Mouse (Mus musculus): ENCODE data around the gene Gpr143. TPM values are rescaled to one million over a fixed set of nuclear protein-coding genes. Genes with fewer than 3 reads are reported as not detected.
"Not testable (repeated sequence)": the region's sequence is repeated elsewhere in the genome, so short reads cannot be mapped to it uniquely, and the experiment has no call there.

Gene Gpr143
- polyA plus RNA-seq, 1 experiment from 2014 or later = 0.18 TPM

GRCm38 (mm10) chrX:152831003-152831550 is 49.4 kb downstream of the Gpr143 start:
- not testable (repeated sequence) for H3K27me3 ChIP-seq (ENCODE audit: control insufficient read depth, insufficient read depth, low read length); H3K4me3 ChIP-seq (ENCODE audit: low read depth, low read length); ATAC-seq (ENCODE audit: low FRiP score); DNase-seq (ENCODE audit: low spot score, missing footprints); H3K36me3 ChIP-seq (ENCODE audit: control insufficient read depth, insufficient read depth, low read length); H3K9me3 ChIP-seq (ENCODE audit: control insufficient read depth, low read length); H3K9ac ChIP-seq (ENCODE audit: low read length); H3K27ac ChIP-seq (ENCODE audit: low read depth, low read length); H3K4me2 ChIP-seq; H3K4me1 ChIP-seq (ENCODE audit: control insufficient read depth, insufficient read depth, low read length)
- WGBS = no CpG with 5 or more reads among the region's 1 CpGs

- H3K4me3 ChIP-seq (ENCODE audit: low read depth, low read length); H3K4me1 ChIP-seq (ENCODE audit: control insufficient read depth, insufficient read depth, low read length); H3K27ac ChIP-seq (ENCODE audit: low read depth, low read length); H3K36me3 ChIP-seq (ENCODE audit: control insufficient read depth, insufficient read depth, low read length); H3K9ac ChIP-seq (ENCODE audit: low read length); ATAC-seq (ENCODE audit: low FRiP score); H3K9me3 ChIP-seq (ENCODE audit: control insufficient read depth, low read length); H3K4me2 ChIP-seq; H3K27me3 ChIP-seq (ENCODE audit: control insufficient read depth, insufficient read depth, low read length): not testable (repeated sequence)
- WGBS = 26% methylated on average over 5 of the region's 5 CpGs
- DNase-seq (ENCODE audit: low spot score, missing footprints) = peak; percentile 86
These were observed 53.2 kb downstream of the Gpr143 start for GRCm38 (mm10) chrX:152834940-152835339.

- no peak overlapping the region for H3K4me3 ChIP-seq (ENCODE audit: low read depth, low read length)
- 92% methylated on average over 3 of the region's 3 CpGs for WGBS
These were observed 73.5 kb downstream of the Gpr143 start for GRCm38 (mm10) chrX:152855076-152855772.

More at GRCm38 (mm10) chrX:152855076-152855772, 73.5 kb downstream of the Gpr143 start:
- Histone ChIP-seq H3K9ac (ENCODE audit: low read length) (no peak overlapping the region), H3K36me3 (ENCODE audit: control insufficient read depth, insufficient read depth, low read length) (no peaks in the 10 kb centered on the region), H3K9me3 (ENCODE audit: control insufficient read depth, low read length) (0 out of 2 replicates have a peak, but pooled peaks cover 2% of the 10 kb centered on the region), H3K27ac (ENCODE audit: low read depth, low read length) (no peak overlapping the region), H3K27me3 (ENCODE audit: control insufficient read depth, insufficient read depth, low read length) (no peaks in the 10 kb centered on the region), H3K4me1 (ENCODE audit: control insufficient read depth, insufficient read depth, low read length) (no peaks in the 10 kb centered on the region), H3K4me2 (no peak overlapping the region)
- DNase-seq (ENCODE audit: low spot score, missing footprints) (no peak), ATAC-seq (ENCODE audit: low FRiP score) (no peak)

Other genes starting within 250 kb of the Gpr143 start
- gene Cldn34a, start 218.6 kb upstream of the Gpr143 start, polyA plus RNA-seq (2014; fragmentation: Nextera tagmentation; extraction: Ambion mirVana) = not detected in 2 replicates
- 7.1 and 7.7 TPM in 2 replicates for gene Shroom2, start 12.5 kb upstream of the Gpr143 start, polyA plus RNA-seq (2014; fragmentation: Nextera tagmentation; extraction: Ambion mirVana)
- gene Usp51, start 224.5 kb downstream of the Gpr143 start, polyA plus RNA-seq (2014; fragmentation: Nextera tagmentation; extraction: Ambion mirVana) = 8.4 and 9.8 TPM in 2 replicates

Data from midbrain, embryonic 11.5 days (tissue).